Mouse (Mus musculus) intestine, embryonic 16.5 days (tissue): Measurements from ENCODE around the gene Nme9. TPM values are rescaled to one million over a fixed set of nuclear protein-coding genes. Genes with fewer than 3 reads are reported as not detected.

Experiments
- ATAC-seq: fragments of 200-750 bp; cut with Nextera tagmentation; 2 replicates; pipeline ENCODE4 v1.8.0; 2017; ENCODE audit warnings: moderate TSS enrichment, moderate library complexity
- H3K27ac ChIP-seq: fragments of 300-500 bp; sonication (generic); 2 replicates; pipeline ENCODE4 v1.5.1; 2014; ENCODE audit warnings: mild to moderate bottlenecking, low read length
- H3K27me3 ChIP-seq: fragments of 300-500 bp; sonication (generic); replicated peaks from 2 replicates; pipeline ENCODE4 v1.6.1; 2014; ENCODE audit warnings: low read length, control low read depth, mixed read lengths; ENCODE audit not compliant: control insufficient read depth, insufficient read depth
- H3K36me3 ChIP-seq: fragments of 300-500 bp; sonication (generic); 2 replicates; pipeline ENCODE4 v1.6.1; 2014; ENCODE audit warnings: low read length, control low read depth; ENCODE audit not compliant: control insufficient read depth, insufficient read depth
- H3K4me1 ChIP-seq: fragments of 300-500 bp; sonication (generic); 2 replicates; pipeline ENCODE4 v1.6.1; 2014; ENCODE audit warnings: low read length, control low read depth, mixed read lengths; ENCODE audit not compliant: control insufficient read depth, insufficient read depth
- H3K4me2 ChIP-seq: fragments of 300-500 bp; sonication (generic); 2 replicates; pipeline ENCODE4 v1.6.1; 2014; ENCODE audit warnings: low read depth, low read length, control low read depth
- H3K4me3 ChIP-seq: fragments of 300-500 bp; sonication (generic); 2 replicates; pipeline ENCODE4 v1.5.1; 2014; ENCODE audit warnings: mild to moderate bottlenecking, low read length
- H3K9ac ChIP-seq: fragments of 300-500 bp; sonication (generic); 2 replicates; pipeline ENCODE4 v1.6.1; 2014; ENCODE audit warnings: low read depth, low read length
- H3K9me3 ChIP-seq: fragments of 300-500 bp; sonication (generic); 2 replicates; pipeline ENCODE4 v1.6.1; 2016; ENCODE audit warnings: low read length, control low read depth; ENCODE audit not compliant: control insufficient read depth
- WGBS: fragments of 180-500 bp; shearing (Covaris S2); extraction: QIAGEN DNeasy Blood & Tissue Kit; methylation state at CpG from one replicate; pipeline ENCODE4 v1.1.7; 2014; 5-methylcytosine and 5-hydroxymethylcytosine counted together
- polyA plus RNA-seq: library from polyadenylated mRNA; unstranded; fragments of >200 nt; fragmentation: Nextera tagmentation; extraction: Ambion mirVana; gene quantifications from 2 replicates; pipeline ENCODE4 v1.2.1, GENCODE M21; 2015

Gene Nme9
- 0.73 and 0.76 TPM in 2 replicates for polyA plus RNA-seq

GRCm38 (mm10) chr9:99451161-99451560, at the start of gene Nme9:
TSS of gene Nme9 (plus strand) at chr9:99451475.
- peak within 1 kb of the TSS; percentile 37 for H3K4me2 ChIP-seq
- peak; percentile 68 for ATAC-seq
- H3K36me3 ChIP-seq = no peaks in the 10 kb centered on the region
- H3K4me1 ChIP-seq = peaks cover 3% of the 10 kb centered on the region; the same call in 1 of the 2 replicates
- H3K4me3 ChIP-seq = peak within 1 kb of the TSS; percentile 9; the same call in 1 of the 2 replicates
- H3K27me3 ChIP-seq = peaks cover 9% of the 10 kb centered on the region; the same call in 1 of the 2 replicates
- no peak within 1 kb of the TSS for H3K27ac ChIP-seq
- H3K9ac ChIP-seq = no peak within 1 kb of the TSS; the same call in 1 of the 2 replicates
- H3K9me3 ChIP-seq = no peaks in the 10 kb centered on the region
- 8% methylated on average over 14 of the region's 14 CpGs for WGBS

- no peak for ATAC-seq
- Histone ChIP-seq H3K4me3 (no peak overlapping the region), H3K9ac (no peak overlapping the region), H3K27me3 (no peaks in the 10 kb centered on the region), H3K4me2 (no peak overlapping the region), H3K9me3 (no peaks in the 10 kb centered on the region), H3K4me1 (no peaks in the 10 kb centered on the region), H3K27ac (no peak overlapping the region), H3K36me3 (no peaks in the 10 kb centered on the region)
- 84% methylated on average over 3 of the region's 3 CpGs for WGBS
Observed at GRCm38 (mm10) chr9:99409280-99409679, 42.0 kb upstream of the Nme9 start.

GRCm38 (mm10) chr9:99411093-99411492, 40.2 kb upstream of the Nme9 start:
- peaks cover 2% of the 10 kb centered on the region; the same call in 1 of the 2 replicates for H3K4me1 ChIP-seq
- 92% methylated on average over 5 of the region's 5 CpGs for WGBS

GRCm38 (mm10) chr9:99411785-99412184, 39.5 kb upstream of the Nme9 start:
- 89% methylated on average over 4 of the region's 4 CpGs for WGBS
- no peak for ATAC-seq

More at GRCm38 (mm10) chr9:99411093-99411492, 40.2 kb upstream of the Nme9 start:
- H3K36me3 ChIP-seq = no peaks in the 10 kb centered on the region
- no peaks in the 10 kb centered on the region for H3K9me3 ChIP-seq
- no peaks in the 10 kb centered on the region for H3K27me3 ChIP-seq
- H3K9ac ChIP-seq = no peak overlapping the region
- H3K27ac ChIP-seq = no peak overlapping the region
- H3K4me2 ChIP-seq = no peak overlapping the region
- ATAC-seq = no peak
- H3K4me3 ChIP-seq = no peak overlapping the region

GRCm38 (mm10) chr9:99416809-99417208, 34.5 kb upstream of the Nme9 start:
- Histone ChIP-seq H3K27me3 (no peaks in the 10 kb centered on the region), H3K36me3 (no peaks in the 10 kb centered on the region), H3K9ac (no peak overlapping the region), H3K27ac (no peak overlapping the region), H3K4me2 (no peak overlapping the region), H3K4me1 (peaks cover 5% of the 10 kb centered on the region), H3K9me3 (no peaks in the 10 kb centered on the region), H3K4me3 (no peak overlapping the region)
- WGBS = 78% methylated on average over 3 of the region's 3 CpGs
- ATAC-seq = no peak

More at GRCm38 (mm10) chr9:99411785-99412184, 39.5 kb upstream of the Nme9 start:
- H3K27ac ChIP-seq = no peak overlapping the region
- no peaks in the 10 kb centered on the region for H3K9me3 ChIP-seq
- peaks cover 2% of the 10 kb centered on the region; the same call in 1 of the 2 replicates for H3K4me1 ChIP-seq
- no peak overlapping the region for H3K9ac ChIP-seq
- H3K4me2 ChIP-seq = no peak overlapping the region
- H3K4me3 ChIP-seq = no peak overlapping the region
- H3K36me3 ChIP-seq = no peaks in the 10 kb centered on the region
- H3K27me3 ChIP-seq = no peaks in the 10 kb centered on the region

- 66% methylated on average over 4 of the region's 4 CpGs for WGBS
- ATAC-seq = no peak
- H3K9ac ChIP-seq = no peak overlapping the region
Observed at GRCm38 (mm10) chr9:99417288-99417846, 33.9 kb upstream of the Nme9 start.

GRCm38 (mm10) chr9:99418377-99418776, 32.9 kb upstream of the Nme9 start:
- no peak overlapping the region for H3K27ac ChIP-seq
- peaks cover 6% of the 10 kb centered on the region for H3K4me1 ChIP-seq
- H3K27me3 ChIP-seq = no peaks in the 10 kb centered on the region
- no peak overlapping the region for H3K9ac ChIP-seq
- H3K36me3 ChIP-seq = no peaks in the 10 kb centered on the region
- WGBS = 71% methylated on average over 5 of the region's 5 CpGs
- ATAC-seq = no peak
- H3K4me2 ChIP-seq = no peak overlapping the region
- no peaks in the 10 kb centered on the region for H3K9me3 ChIP-seq
- no peak overlapping the region for H3K4me3 ChIP-seq

More at GRCm38 (mm10) chr9:99417288-99417846, 33.9 kb upstream of the Nme9 start:
- Histone ChIP-seq H3K4me3 (no peak overlapping the region), H3K9me3 (no peaks in the 10 kb centered on the region), H3K27me3 (no peaks in the 10 kb centered on the region), H3K27ac (no peak overlapping the region), H3K4me2 (no peak overlapping the region), H3K36me3 (no peaks in the 10 kb centered on the region), H3K4me1 (peaks cover 5% of the 10 kb centered on the region)

- WGBS = 75% methylated on average over 8 of the region's 8 CpGs
- Histone ChIP-seq H3K4me3 (no peak overlapping the region), H3K4me1 (peaks cover 16% of the 10 kb centered on the region), H3K4me2 (no peak overlapping the region), H3K36me3 (no peaks in the 10 kb centered on the region), H3K27ac (no peak overlapping the region), H3K9ac (no peak overlapping the region), H3K27me3 (no peaks in the 10 kb centered on the region), H3K9me3 (no peaks in the 10 kb centered on the region)
- ATAC-seq = no peak
Observed at GRCm38 (mm10) chr9:99419951-99420701, 31.1 kb upstream of the Nme9 start.

GRCm38 (mm10) chr9:99421914-99422313, 29.4 kb upstream of the Nme9 start:
- H3K27me3 ChIP-seq = no peaks in the 10 kb centered on the region
- no peak overlapping the region for H3K27ac ChIP-seq
- no peak overlapping the region for H3K9ac ChIP-seq
- no peak overlapping the region for H3K4me3 ChIP-seq
- no peaks in the 10 kb centered on the region for H3K36me3 ChIP-seq
- no peak for ATAC-seq
- no peak overlapping the region for H3K4me2 ChIP-seq
- H3K4me1 ChIP-seq = peaks cover 23% of the 10 kb centered on the region
- 73% methylated on average over 3 of the region's 3 CpGs for WGBS
- no peaks in the 10 kb centered on the region for H3K9me3 ChIP-seq
